Mouse (Mus musculus) lung, embryonic 15.5 days (tissue): ENCODE measurements at regions not wholly inside any gene's neighbourhood (a gene's known extent, or its start where the extent isn't known, plus 50 kb on each side); places are given as distances from the start of the nearest gene placed in this dataset.

Source experiments
- ATAC-seq: fragments of 200-750 bp; cut with Nextera tagmentation; 2 replicates; pipeline ENCODE4 v1.8.0; 2017; ENCODE audit warnings: moderate number of reproducible peaks, borderline replicate concordance; ENCODE audit not compliant: low FRiP score, low TSS enrichment; ENCODE audit errors: extremely low read depth
- H3K27ac ChIP-seq: fragments of 300-500 bp; sonication (generic); 2 replicates; pipeline ENCODE4 v1.5.1; 2015; ENCODE audit warnings: moderate library complexity, mild to moderate bottlenecking, inconsistent platforms
- H3K27me3 ChIP-seq: fragments of 300-500 bp; sonication (generic); 2 replicates; pipeline ENCODE4 v1.6.1; 2015; ENCODE audit warnings: inconsistent platforms
- H3K36me3 ChIP-seq: fragments of 300-500 bp; sonication (generic); 2 replicates; pipeline ENCODE4 v1.6.1; 2015; ENCODE audit warnings: inconsistent platforms
- H3K4me1 ChIP-seq: fragments of 300-500 bp; sonication (generic); 2 replicates; pipeline ENCODE4 v1.6.1; 2015; ENCODE audit warnings: inconsistent platforms
- H3K4me2 ChIP-seq: fragments of 300-500 bp; sonication (generic); 2 replicates; pipeline ENCODE4 v1.6.1; 2015; ENCODE audit warnings: inconsistent platforms, mild to moderate bottlenecking, moderate library complexity
- H3K4me3 ChIP-seq: fragments of 300-500 bp; sonication (generic); 2 replicates; pipeline ENCODE4 v1.5.1; 2015; ENCODE audit warnings: mild to moderate bottlenecking, inconsistent platforms
- H3K9ac ChIP-seq: fragments of 300-500 bp; sonication (generic); 2 replicates; pipeline ENCODE4 v1.6.1; 2015; ENCODE audit warnings: inconsistent platforms
- H3K9me3 ChIP-seq: fragments of 300-500 bp; sonication (generic); 2 replicates; pipeline ENCODE4 v1.6.1; 2016; ENCODE audit warnings: inconsistent platforms
- WGBS: fragments of 180-500 bp; shearing (Covaris S2); methylation state at CpG from one replicate; pipeline ENCODE4 v1.1.7; 2015; 5-methylcytosine and 5-hydroxymethylcytosine counted together

DNA sequence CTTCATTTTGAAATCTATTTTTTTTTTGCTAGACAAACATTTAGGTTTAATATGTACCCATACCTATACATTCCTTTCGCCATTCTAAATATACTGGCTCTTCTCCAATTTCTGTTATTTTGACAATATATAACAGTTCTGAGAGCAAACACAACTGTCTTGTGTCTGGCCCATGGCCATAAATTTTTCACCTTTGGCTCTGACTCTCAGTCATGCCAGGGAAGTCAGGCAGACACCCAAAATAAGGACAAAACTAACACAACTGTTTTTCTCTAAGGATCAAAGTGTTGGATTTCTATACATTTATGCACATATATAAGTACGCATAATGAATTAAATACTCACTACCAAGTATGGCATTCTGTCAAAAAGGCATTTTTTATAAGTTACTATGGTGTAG lies 331.3 kb downstream of the Gja1 start:
- Histone ChIP-seq H3K27ac (no peak overlapping the region), H3K9me3 (no peaks in the 10 kb centered on the region), H3K4me2 (no peak overlapping the region), H3K27me3 (no peaks in the 10 kb centered on the region), H3K4me3 (no peak overlapping the region), H3K4me1 (no peaks in the 10 kb centered on the region), H3K9ac (no peak overlapping the region), H3K36me3 (no peaks in the 10 kb centered on the region)
- no peak for ATAC-seq
- 70% methylated on average over 2 of the region's 2 CpGs for WGBS

DNA sequence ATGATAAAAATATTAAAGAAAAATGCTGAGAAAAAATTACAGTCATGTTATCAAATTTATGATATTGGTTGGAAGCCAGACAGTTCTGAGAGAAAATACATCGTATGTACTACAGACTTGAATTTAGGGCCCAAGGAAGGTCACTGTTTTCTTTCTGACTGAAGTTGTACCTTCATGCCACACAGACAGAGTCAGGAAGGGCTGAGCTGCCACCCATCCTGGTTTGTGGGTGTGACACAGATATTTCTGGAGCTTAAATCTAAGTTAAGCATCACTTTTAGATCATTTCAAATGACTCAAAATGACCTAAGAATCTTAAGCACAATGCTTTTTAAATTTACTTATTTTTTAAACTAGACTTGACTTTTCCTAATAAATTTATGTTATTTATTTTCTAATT lies 331.8 kb downstream of the Gja1 start:
- no peaks in the 10 kb centered on the region for H3K36me3 ChIP-seq
- H3K9me3 ChIP-seq = no peaks in the 10 kb centered on the region
- no peak overlapping the region for H3K9ac ChIP-seq
- ATAC-seq = no peak
- H3K4me1 ChIP-seq = no peaks in the 10 kb centered on the region
- H3K27me3 ChIP-seq = no peaks in the 10 kb centered on the region
- no peak overlapping the region for H3K27ac ChIP-seq
- WGBS = 61% methylated on average over 1 of the region's 1 CpGs
- H3K4me2 ChIP-seq = no peak overlapping the region
- H3K4me3 ChIP-seq = no peak overlapping the region

DNA sequence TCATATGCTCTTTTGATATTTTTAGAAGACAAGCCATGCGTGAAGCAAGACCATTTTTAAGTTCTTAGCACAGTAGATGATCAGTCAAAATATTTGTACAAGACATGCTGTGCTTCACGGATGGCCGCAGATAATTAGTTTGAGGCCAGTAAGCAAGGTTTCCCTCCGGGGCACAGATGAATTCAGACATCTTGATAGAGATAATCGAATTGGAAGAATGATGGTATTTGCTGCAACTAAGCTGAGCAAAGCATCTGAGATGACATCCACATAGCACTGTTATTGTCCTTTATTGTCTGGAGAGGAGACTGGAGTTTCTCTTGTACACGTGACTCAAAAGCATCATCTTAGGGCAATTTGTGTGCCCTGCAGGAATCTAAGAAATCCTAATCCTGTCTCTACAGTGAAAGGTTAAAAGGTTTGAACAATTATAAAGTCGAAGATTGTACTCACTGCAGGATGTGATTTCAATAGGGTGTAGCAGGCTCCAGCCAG lies 335.5 kb downstream of the Gja1 start:
- H3K4me1 ChIP-seq = no peaks in the 10 kb centered on the region
- no peak overlapping the region for H3K4me2 ChIP-seq
- no peak for ATAC-seq
- WGBS = 54% methylated on average over 7 of the region's 7 CpGs
- no peaks in the 10 kb centered on the region for H3K36me3 ChIP-seq
- H3K9ac ChIP-seq = no peak overlapping the region
- H3K9me3 ChIP-seq = no peaks in the 10 kb centered on the region
- no peak overlapping the region for H3K27ac ChIP-seq
- no peaks in the 10 kb centered on the region for H3K27me3 ChIP-seq
- H3K4me3 ChIP-seq = no peak overlapping the region

DNA sequence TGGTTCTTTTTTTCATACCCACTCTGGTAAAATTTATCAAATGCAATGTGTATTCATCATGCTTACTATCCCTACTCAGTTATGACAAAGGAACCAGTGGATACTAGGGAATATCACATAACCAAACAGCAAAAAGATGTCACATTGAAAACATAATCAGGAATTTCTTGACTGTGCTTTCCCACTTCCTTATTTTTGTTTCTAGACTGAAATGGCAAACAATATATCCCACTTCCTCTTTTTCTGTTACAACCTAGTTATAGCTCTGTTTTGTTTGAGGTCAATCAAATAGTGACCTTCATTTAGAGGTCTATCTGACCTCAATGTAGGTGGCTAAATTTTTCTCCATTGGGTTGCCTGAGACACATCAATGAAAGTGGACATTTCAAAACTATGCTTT lies 359.9 kb downstream of the Gja1 start:
- Histone ChIP-seq H3K27ac (no peak overlapping the region), H3K9ac (no peak overlapping the region), H3K4me3 (no peak overlapping the region), H3K4me2 (no peak overlapping the region), H3K9me3 (no peaks in the 10 kb centered on the region), H3K4me1 (no peaks in the 10 kb centered on the region), H3K36me3 (no peaks in the 10 kb centered on the region), H3K27me3 (no peaks in the 10 kb centered on the region)
- no peak for ATAC-seq

DNA sequence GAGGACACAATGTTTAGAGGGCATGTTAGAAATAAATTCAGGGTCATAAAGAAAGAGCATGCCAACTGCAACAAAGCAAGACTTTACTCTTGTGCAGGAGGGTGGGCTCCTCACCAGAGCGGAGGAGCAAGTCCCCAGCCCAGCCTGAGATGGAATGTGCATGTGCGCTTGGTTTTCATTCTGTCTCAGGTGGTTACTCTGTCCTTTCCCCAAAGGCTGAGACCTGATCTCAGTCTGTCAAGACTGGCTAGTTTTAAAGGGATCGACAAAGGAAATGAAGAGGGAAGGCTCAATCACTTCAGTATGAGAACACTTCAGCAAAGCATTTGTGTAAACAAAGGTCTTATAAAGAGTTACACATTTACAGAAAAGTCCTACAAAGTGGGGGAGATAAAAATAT lies 362.5 kb downstream of the Gja1 start:
- H3K36me3 ChIP-seq = no peaks in the 10 kb centered on the region
- no peak overlapping the region for H3K4me2 ChIP-seq
- ATAC-seq = peak; percentile 49; the same call in 1 of the 2 replicates

DNA sequence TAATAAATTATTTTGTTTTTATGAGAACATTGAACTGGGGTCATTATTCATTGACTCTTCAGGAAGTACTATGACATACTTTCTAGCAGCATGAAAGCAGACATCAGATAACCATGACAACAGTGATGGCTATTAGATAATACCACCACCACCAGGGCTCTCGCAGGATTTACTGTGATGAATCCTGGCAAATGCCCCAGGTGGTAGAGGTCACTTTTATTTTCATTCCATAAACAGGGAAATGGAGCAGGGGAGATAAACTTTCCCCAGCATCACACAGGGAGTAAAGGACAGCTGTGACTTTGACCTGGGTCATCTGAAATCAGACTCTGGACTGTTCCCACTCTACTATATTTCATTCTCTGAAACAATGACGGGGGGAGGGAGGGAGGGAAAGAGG lies 375.0 kb downstream of the Gja1 start:
- no peaks in the 10 kb centered on the region for H3K4me1 ChIP-seq

More for the DNA sequence above, 362.5 kb downstream of the Gja1 start:
- 0 out of 2 replicates have a peak overlapping the region, but pooled peaks have one; percentile 4 for H3K27ac ChIP-seq
- no peaks in the 10 kb centered on the region for H3K27me3 ChIP-seq
- H3K9me3 ChIP-seq = no peaks in the 10 kb centered on the region
- H3K4me1 ChIP-seq = no peaks in the 10 kb centered on the region
- no peak overlapping the region for H3K9ac ChIP-seq
- no peak overlapping the region for H3K4me3 ChIP-seq
- 51% methylated on average over 3 of the region's 3 CpGs for WGBS

DNA sequence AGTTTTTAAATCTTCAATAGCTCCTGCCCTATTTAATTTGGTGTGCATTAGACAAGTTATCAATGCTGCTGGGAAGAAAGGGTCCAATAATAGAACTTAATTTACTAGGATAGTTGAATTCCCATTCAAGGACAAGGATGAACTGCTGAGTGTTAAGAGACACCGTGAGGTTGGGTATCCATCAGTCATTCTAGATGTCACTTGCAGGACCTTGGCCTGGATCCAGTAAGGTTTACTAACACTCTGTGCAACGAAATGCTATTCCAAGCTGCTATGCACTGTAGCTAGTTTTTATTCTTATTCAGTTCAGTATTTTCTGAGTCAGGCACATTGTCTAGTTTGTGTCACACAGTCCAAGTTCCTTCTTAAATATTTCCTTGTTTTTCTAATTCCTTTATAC lies 376.4 kb downstream of the Gja1 start:
- no peaks in the 10 kb centered on the region for H3K4me1 ChIP-seq
- H3K27me3 ChIP-seq = no peaks in the 10 kb centered on the region
- no peak overlapping the region for H3K4me2 ChIP-seq
- H3K36me3 ChIP-seq = no peaks in the 10 kb centered on the region
- 43% methylated on average over 2 of the region's 2 CpGs for WGBS
- H3K4me3 ChIP-seq = no peak overlapping the region
- H3K9ac ChIP-seq = no peak overlapping the region
- no peak for ATAC-seq
- no peak overlapping the region for H3K27ac ChIP-seq
- no peaks in the 10 kb centered on the region for H3K9me3 ChIP-seq

More for the DNA sequence above, 375.0 kb downstream of the Gja1 start:
- no peak overlapping the region for H3K9ac ChIP-seq
- 41% methylated on average over 1 of the region's 2 CpGs for WGBS
- H3K9me3 ChIP-seq = no peaks in the 10 kb centered on the region
- H3K4me3 ChIP-seq = no peak overlapping the region
- H3K36me3 ChIP-seq = no peaks in the 10 kb centered on the region
- no peak overlapping the region for H3K4me2 ChIP-seq
- H3K27ac ChIP-seq = no peak overlapping the region
- no peaks in the 10 kb centered on the region for H3K27me3 ChIP-seq
- ATAC-seq = no peak

GRCm38 (mm10) chr10:56754546-56755175 lies 377.5 kb downstream of the Gja1 start:
- WGBS = 48% methylated on average over 11 of the region's 11 CpGs
- no peak overlapping the region for H3K4me2 ChIP-seq
- H3K27ac ChIP-seq = no peak overlapping the region
- H3K9ac ChIP-seq = no peak overlapping the region
- ATAC-seq = no peak
- H3K36me3 ChIP-seq = no peaks in the 10 kb centered on the region
- no peaks in the 10 kb centered on the region for H3K9me3 ChIP-seq
- H3K4me1 ChIP-seq = no peaks in the 10 kb centered on the region
- H3K27me3 ChIP-seq = no peaks in the 10 kb centered on the region
- no peak overlapping the region for H3K4me3 ChIP-seq

- H3K27me3 ChIP-seq = no peaks in the 10 kb centered on the region
Measured at GRCm38 (mm10) chr10:56770629-56771028, 393.5 kb downstream of the Gja1 start.

DNA sequence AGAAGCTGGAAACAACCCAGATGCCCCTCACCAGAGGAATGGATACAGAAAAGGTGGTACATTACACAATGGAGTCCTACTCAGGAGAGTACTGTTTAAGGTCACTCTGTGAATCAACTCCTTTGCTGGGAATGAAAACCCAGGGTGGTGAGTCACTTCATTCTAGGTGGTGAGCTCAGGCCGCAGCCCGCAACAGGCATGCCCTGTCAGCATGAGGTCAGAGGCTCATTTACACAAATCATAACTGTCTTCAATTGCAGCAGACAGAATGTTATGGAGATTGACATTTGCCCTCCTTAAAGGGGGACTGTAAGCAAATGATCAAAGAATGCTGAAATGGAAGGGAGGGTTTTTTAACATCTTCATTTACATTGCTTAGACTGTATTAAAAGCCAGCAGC lies 405.1 kb downstream of the Gja1 start:
- Histone ChIP-seq H3K27ac (no peak overlapping the region), H3K9ac (no peak overlapping the region), H3K4me3 (no peak overlapping the region), H3K9me3 (no peaks in the 10 kb centered on the region), H3K27me3 (no peaks in the 10 kb centered on the region), H3K36me3 (no peaks in the 10 kb centered on the region), H3K4me2 (no peak overlapping the region), H3K4me1 (no peaks in the 10 kb centered on the region)
- 69% methylated on average over 2 of the region's 2 CpGs for WGBS
- ATAC-seq = no peak

More at GRCm38 (mm10) chr10:56770629-56771028, 393.5 kb downstream of the Gja1 start:
- Histone ChIP-seq H3K9me3 (no peaks in the 10 kb centered on the region), H3K4me1 (no peaks in the 10 kb centered on the region), H3K4me3 (no peak overlapping the region), H3K36me3 (no peaks in the 10 kb centered on the region), H3K27ac (no peak overlapping the region), H3K9ac (no peak overlapping the region), H3K4me2 (no peak overlapping the region)
- WGBS = 85% methylated on average over 4 of the region's 4 CpGs
- no peak for ATAC-seq

- H3K9ac ChIP-seq = no peak overlapping the region
- H3K4me1 ChIP-seq = no peaks in the 10 kb centered on the region
- H3K27me3 ChIP-seq = no peaks in the 10 kb centered on the region
- no peaks in the 10 kb centered on the region for H3K9me3 ChIP-seq
- ATAC-seq = no peak
- no peaks in the 10 kb centered on the region for H3K36me3 ChIP-seq
- WGBS = 74% methylated on average over 4 of the region's 4 CpGs
- no peak overlapping the region for H3K4me3 ChIP-seq
- no peak overlapping the region for H3K4me2 ChIP-seq
- no peak overlapping the region for H3K27ac ChIP-seq
Measured at GRCm38 (mm10) chr10:56783941-56784340, 406.8 kb downstream of the Gja1 start.

GRCm38 (mm10) chr10:56788081-56788480 lies 411.0 kb downstream of the Gja1 start:
- H3K36me3 ChIP-seq = no peaks in the 10 kb centered on the region
- no peak for ATAC-seq
- no peak overlapping the region for H3K4me2 ChIP-seq
- no peak overlapping the region for H3K4me3 ChIP-seq
- WGBS = 72% methylated on average over 4 of the region's 4 CpGs
- H3K9ac ChIP-seq = no peak overlapping the region
- no peaks in the 10 kb centered on the region for H3K27me3 ChIP-seq
- no peaks in the 10 kb centered on the region for H3K9me3 ChIP-seq
- H3K4me1 ChIP-seq = no peaks in the 10 kb centered on the region
- H3K27ac ChIP-seq = no peak overlapping the region

DNA sequence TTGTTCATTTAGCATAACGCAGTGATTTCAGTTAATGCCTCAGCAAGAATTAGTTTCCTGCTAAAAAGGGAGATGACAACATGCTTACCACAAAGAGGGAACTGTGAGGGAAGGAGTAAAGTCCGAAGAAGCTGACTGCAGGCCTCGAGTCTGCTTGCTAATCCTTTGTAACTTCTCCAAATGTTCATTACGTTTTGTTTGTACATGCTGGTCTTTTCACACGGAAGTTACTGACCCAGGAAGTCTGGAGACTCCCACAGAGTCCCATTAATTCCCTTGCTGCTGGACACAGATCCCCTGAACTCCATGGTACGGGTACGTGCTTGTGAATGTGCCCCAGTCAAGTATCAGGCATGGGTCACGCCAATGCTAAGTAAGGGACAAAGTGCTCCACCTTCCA lies 415.9 kb downstream of the Gja1 start:
- Histone ChIP-seq H3K27me3 (no peaks in the 10 kb centered on the region), H3K36me3 (no peaks in the 10 kb centered on the region), H3K9ac (no peak overlapping the region), H3K9me3 (no peaks in the 10 kb centered on the region), H3K4me3 (no peak overlapping the region), H3K27ac (no peak overlapping the region), H3K4me2 (no peak overlapping the region), H3K4me1 (no peaks in the 10 kb centered on the region)
- ATAC-seq = no peak
- WGBS = 45% methylated on average over 8 of the region's 8 CpGs
